ENCODE assay signal across 11 mouse cellular contexts in genomic region chr7:118117539-118118210, GRCm38 (mm10). TPM values are rescaled to one million over a fixed set of nuclear protein-coding genes. Genes with fewer than 3 reads are reported as not detected.
DNase-seq lines count a peak whose midpoint lies in the region; ATAC-seq and TF ChIP-seq lines count a peak whose summit lies in the region.
"Had no signal": no experiment of that assay in that cellular context is flagged by ENCODE, and none has a peak within 500 bp of the region (broad histone marks: within the 10 kb centered on the region; RNA-seq: fewer than 3 reads in every experiment).

No protein-coding gene starts in this region.

- no peak for TF ChIP-seq CTCF in midbrain, postnatal 0 days (IDR thresholded peaks at IDR 0.05)

- peak overlapping the region; percentile 39; the same call in 1 of the 2 replicates for H3K27ac ChIP-seq in forebrain, embryonic 15.5 days (replicated peaks)
- H3K27ac ChIP-seq in forebrain, embryonic 11.5 days (ENCODE audit: low read depth, low read length) = no peak overlapping the region
- 0 out of 2 replicates have a peak overlapping the region, but pooled peaks have one; percentile 17 for H3K27ac ChIP-seq in midbrain, embryonic 14.5 days (replicated peaks; ENCODE audit: low read depth, low read length)
- H3K27ac ChIP-seq in midbrain, postnatal 0 days (ENCODE audit: low read depth, low read length) = no peak overlapping the region
- H3K27ac ChIP-seq in kidney, embryonic 15.5 days = peak overlapping the region; percentile 71
- H3K27ac ChIP-seq in neural tube, embryonic 13.5 days (replicated peaks) = peak overlapping the region; percentile 39

- no peaks in the 10 kb centered on the region for H3K27me3 ChIP-seq in forebrain, embryonic 15.5 days
- no peaks in the 10 kb centered on the region for H3K27me3 ChIP-seq in forebrain, embryonic 11.5 days (ENCODE audit: control insufficient read depth, insufficient read depth, low read length)
- H3K27me3 ChIP-seq in midbrain, embryonic 14.5 days (ENCODE audit: control insufficient read depth, insufficient read depth, low read length) = no peaks in the 10 kb centered on the region
- no peaks in the 10 kb centered on the region for H3K27me3 ChIP-seq in midbrain, postnatal 0 days (ENCODE audit: insufficient read depth, low read length)
- H3K27me3 ChIP-seq in kidney, embryonic 15.5 days = no peaks in the 10 kb centered on the region
- H3K27me3 ChIP-seq in neural tube, embryonic 13.5 days = no peaks in the 10 kb centered on the region

- H3K9ac ChIP-seq in forebrain, embryonic 15.5 days (replicated peaks) = no peak overlapping the region
- H3K9ac ChIP-seq in forebrain, embryonic 11.5 days (ENCODE audit: low read length) = no peak overlapping the region
- H3K9ac ChIP-seq in midbrain, embryonic 14.5 days (replicated peaks; ENCODE audit: low read length) = 0 out of 2 replicates have a peak overlapping the region, but pooled peaks have one; percentile 20
- no peak overlapping the region for H3K9ac ChIP-seq in midbrain, postnatal 0 days (replicated peaks; ENCODE audit: low read length, poor library complexity, severe bottlenecking)
- H3K9ac ChIP-seq in kidney, embryonic 15.5 days = no peak overlapping the region
- H3K9ac ChIP-seq in neural tube, embryonic 13.5 days = no peak overlapping the region

- H3K4me1 ChIP-seq in forebrain, embryonic 15.5 days = peaks cover 27% of the 10 kb centered on the region
- peaks cover 13% of the 10 kb centered on the region; the same call in 1 of the 2 replicates for H3K4me1 ChIP-seq in forebrain, embryonic 11.5 days (replicated peaks; ENCODE audit: control insufficient read depth, insufficient read depth, low read length)
- peaks cover 22% of the 10 kb centered on the region for H3K4me1 ChIP-seq in midbrain, embryonic 14.5 days (ENCODE audit: control insufficient read depth, insufficient read depth, low read length)
- H3K4me1 ChIP-seq in midbrain, postnatal 0 days (ENCODE audit: insufficient read depth, low read length) = peaks cover 4% of the 10 kb centered on the region; the same call in 1 of the 2 replicates
- H3K4me1 ChIP-seq in kidney, embryonic 15.5 days = peaks cover 41% of the 10 kb centered on the region
- H3K4me1 ChIP-seq in neural tube, embryonic 13.5 days (replicated peaks) = peaks cover 35% of the 10 kb centered on the region

- WGBS in forebrain, embryonic 15.5 days = 50% methylated on average over 4 of the region's 4 CpGs
- WGBS in forebrain, embryonic 11.5 days = 45% methylated on average over 4 of the region's 4 CpGs
- WGBS in midbrain, embryonic 14.5 days = 50% methylated on average over 4 of the region's 4 CpGs
- 59% methylated on average over 4 of the region's 4 CpGs for WGBS in midbrain, postnatal 0 days
- WGBS in kidney, embryonic 15.5 days = 41% methylated on average over 4 of the region's 4 CpGs
- WGBS in neural tube, embryonic 13.5 days = 25% methylated on average over 4 of the region's 4 CpGs

- no peak overlapping the region for H3K4me3 ChIP-seq in forebrain, embryonic 15.5 days
- no peak overlapping the region for H3K4me3 ChIP-seq in forebrain, embryonic 11.5 days (ENCODE audit: low read depth, low read length)
- no peak overlapping the region for H3K4me3 ChIP-seq in midbrain, embryonic 14.5 days (replicated peaks; ENCODE audit: low read depth, low read length)
- no peak overlapping the region for H3K4me3 ChIP-seq in midbrain, postnatal 0 days (ENCODE audit: low read depth, low read length)
- no peak overlapping the region for H3K4me3 ChIP-seq in kidney, embryonic 15.5 days (replicated peaks)
- no peak overlapping the region for H3K4me3 ChIP-seq in neural tube, embryonic 13.5 days

- no peak for DNase-seq in forebrain, embryonic 11.5 days (ENCODE audit: low spot score)
- no peak for DNase-seq in midbrain, embryonic 14.5 days
- no peak for DNase-seq in midbrain, postnatal 0 days (ENCODE audit: low spot score)
- DNase-seq in T-cell, adult 2 months (ENCODE audit: low spot score) = no peak
- no peak for DNase-seq in spleen, postnatal 36 days (ENCODE audit: low spot score in 2 of 2)
- DNase-seq: cerebellum, adult 11 months; layer of hippocampus, adult 9-11 months; lung, postnatal 14 days had no signal

- ATAC-seq in forebrain, embryonic 15.5 days (replicated peaks) = no peak
- ATAC-seq in forebrain, embryonic 11.5 days (replicated peaks; ENCODE audit: low FRiP score) = no peak
- ATAC-seq in midbrain, embryonic 14.5 days (ENCODE audit: low FRiP score, low TSS enrichment) = no peak
- no peak for ATAC-seq in midbrain, postnatal 0 days (ENCODE audit: low FRiP score)
- no peak for ATAC-seq in kidney, embryonic 15.5 days (replicated peaks; ENCODE audit: low FRiP score)
- ATAC-seq in neural tube, embryonic 13.5 days (ENCODE audit: low read depth) = no peak

- H3K36me3 ChIP-seq in forebrain, embryonic 15.5 days = peaks cover 54% of the 10 kb centered on the region
- peaks cover 35% of the 10 kb centered on the region; the same call in 1 of the 2 replicates for H3K36me3 ChIP-seq in forebrain, embryonic 11.5 days (ENCODE audit: control insufficient read depth, insufficient read depth, low read length)
- H3K36me3 ChIP-seq in midbrain, embryonic 14.5 days (ENCODE audit: control insufficient read depth, insufficient read depth, low read length) = peaks cover 65% of the 10 kb centered on the region
- H3K36me3 ChIP-seq in midbrain, postnatal 0 days (ENCODE audit: insufficient read depth, low read length) = peaks cover 28% of the 10 kb centered on the region
- H3K36me3 ChIP-seq in kidney, embryonic 15.5 days = peaks cover 66% of the 10 kb centered on the region
- peaks cover 64% of the 10 kb centered on the region for H3K36me3 ChIP-seq in neural tube, embryonic 13.5 days

- no peak overlapping the region for H3K4me2 ChIP-seq in forebrain, embryonic 15.5 days (replicated peaks)
- no peak overlapping the region for H3K4me2 ChIP-seq in forebrain, embryonic 11.5 days (ENCODE audit: low read depth, low read length, severe bottlenecking)
- no peak overlapping the region for H3K4me2 ChIP-seq in midbrain, embryonic 14.5 days (ENCODE audit: low read length)
- no peak overlapping the region for H3K4me2 ChIP-seq in midbrain, postnatal 0 days (ENCODE audit: low read depth, low read length, poor library complexity, severe bottlenecking)
- H3K4me2 ChIP-seq in kidney, embryonic 15.5 days = no peak overlapping the region
- no peak overlapping the region for H3K4me2 ChIP-seq in neural tube, embryonic 13.5 days

- H3K9me3 ChIP-seq in forebrain, embryonic 15.5 days = no peaks in the 10 kb centered on the region
- no peaks in the 10 kb centered on the region for H3K9me3 ChIP-seq in forebrain, embryonic 11.5 days (ENCODE audit: control insufficient read depth, low read length)
- no peaks in the 10 kb centered on the region for H3K9me3 ChIP-seq in midbrain, embryonic 14.5 days (ENCODE audit: control insufficient read depth, low read length)
- H3K9me3 ChIP-seq in midbrain, postnatal 0 days (ENCODE audit: low read length) = no peaks in the 10 kb centered on the region
- no peaks in the 10 kb centered on the region for H3K9me3 ChIP-seq in kidney, embryonic 15.5 days (replicated peaks)
- H3K9me3 ChIP-seq in neural tube, embryonic 13.5 days = no peaks in the 10 kb centered on the region

RNA-seq across cellular contexts. Expression of gene Rps15a, which starts 1.7 kb away (rescaled TPM):
- 524 and 546 TPM in 2 replicates for polyA plus RNA-seq in forebrain, embryonic 15.5 days (2015; fragmentation: Nextera tagmentation; extraction: Ambion mirVana)
- 574 and 627 TPM in 2 replicates for polyA plus RNA-seq in forebrain, embryonic 11.5 days (2014; fragmentation: Nextera tagmentation; extraction: Ambion mirVana)
- 492 and 536 TPM in 2 replicates for polyA plus RNA-seq in midbrain, embryonic 14.5 days (2014; fragmentation: Nextera tagmentation; extraction: Ambion mirVana)
- 196 and 242 TPM in 2 replicates for total RNA-seq in midbrain, postnatal 0 days (2014; rRNA removed)
- polyA plus RNA-seq in midbrain, postnatal 0 days (2015; fragmentation: Nextera tagmentation; extraction: Ambion mirVana) = 322 and 337 TPM in 2 replicates
- 803 and 853 TPM in 2 replicates for polyA plus RNA-seq in kidney, embryonic 15.5 days (2015; fragmentation: Nextera tagmentation; extraction: Ambion mirVana)
- polyA plus RNA-seq in neural tube, embryonic 13.5 days (2015; fragmentation: Nextera tagmentation; extraction: Ambion mirVana) = 430 and 493 TPM in 2 replicates

RNA-seq across cellular contexts. Expression of gene Arl6ip1, which starts 11.8 kb away (rescaled TPM):
- 592 and 601 TPM in 2 replicates for polyA plus RNA-seq in forebrain, embryonic 15.5 days (2015; fragmentation: Nextera tagmentation; extraction: Ambion mirVana)
- polyA plus RNA-seq in forebrain, embryonic 11.5 days (2014; fragmentation: Nextera tagmentation; extraction: Ambion mirVana) = 463 and 475 TPM in 2 replicates
- polyA plus RNA-seq in midbrain, embryonic 14.5 days (2014; fragmentation: Nextera tagmentation; extraction: Ambion mirVana) = 397 and 417 TPM in 2 replicates
- 444 and 461 TPM in 2 replicates for total RNA-seq in midbrain, postnatal 0 days (2014; rRNA removed)
- 651 and 727 TPM in 2 replicates for polyA plus RNA-seq in midbrain, postnatal 0 days (2015; fragmentation: Nextera tagmentation; extraction: Ambion mirVana)
- polyA plus RNA-seq in kidney, embryonic 15.5 days (2015; fragmentation: Nextera tagmentation; extraction: Ambion mirVana) = 517 and 562 TPM in 2 replicates
- 480 and 481 TPM in 2 replicates for polyA plus RNA-seq in neural tube, embryonic 13.5 days (2015; fragmentation: Nextera tagmentation; extraction: Ambion mirVana)

Comparison
In these comparisons a context has a peak if more than half of its experiments do, and no peak if none do; other contexts are left out.
1. H3K27ac ChIP-seq: peak in forebrain, embryonic 15.5 days (single experiment), midbrain, embryonic 14.5 days (single experiment), kidney, embryonic 15.5 days (single experiment) and neural tube, embryonic 13.5 days (single experiment); none in forebrain, embryonic 11.5 days (single experiment) and midbrain, postnatal 0 days (single experiment).